Mouse (Mus musculus) lung, postnatal 14 days (tissue): Measurements from ENCODE around the gene Rmnd1.

ENCODE experiments used
- DNase-seq: peaks from one replicate; pipeline ENCODE4 v3.0.0; 2021

Gene Rmnd1

DNA sequence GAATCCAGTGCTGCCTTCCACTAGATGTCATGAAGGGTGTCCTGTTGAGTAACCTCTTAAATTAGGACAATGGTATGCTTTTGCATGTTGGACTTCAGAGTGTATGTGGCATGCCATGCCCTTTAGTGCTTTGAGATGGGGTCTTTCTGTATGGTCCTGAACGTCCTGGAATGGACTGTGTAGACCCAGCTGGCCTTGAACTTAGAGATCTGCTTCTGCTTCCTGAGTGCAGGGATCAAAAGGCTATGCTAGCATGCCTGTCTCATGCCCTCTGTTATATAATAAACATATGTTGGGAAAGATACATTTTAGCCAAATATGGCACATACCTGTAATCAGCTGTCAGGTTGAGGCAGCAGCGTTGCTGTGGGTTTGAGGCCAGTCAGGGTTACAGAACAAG lies 41.6 kb downstream of the Rmnd1 start:
- no peak for DNase-seq

DNA sequence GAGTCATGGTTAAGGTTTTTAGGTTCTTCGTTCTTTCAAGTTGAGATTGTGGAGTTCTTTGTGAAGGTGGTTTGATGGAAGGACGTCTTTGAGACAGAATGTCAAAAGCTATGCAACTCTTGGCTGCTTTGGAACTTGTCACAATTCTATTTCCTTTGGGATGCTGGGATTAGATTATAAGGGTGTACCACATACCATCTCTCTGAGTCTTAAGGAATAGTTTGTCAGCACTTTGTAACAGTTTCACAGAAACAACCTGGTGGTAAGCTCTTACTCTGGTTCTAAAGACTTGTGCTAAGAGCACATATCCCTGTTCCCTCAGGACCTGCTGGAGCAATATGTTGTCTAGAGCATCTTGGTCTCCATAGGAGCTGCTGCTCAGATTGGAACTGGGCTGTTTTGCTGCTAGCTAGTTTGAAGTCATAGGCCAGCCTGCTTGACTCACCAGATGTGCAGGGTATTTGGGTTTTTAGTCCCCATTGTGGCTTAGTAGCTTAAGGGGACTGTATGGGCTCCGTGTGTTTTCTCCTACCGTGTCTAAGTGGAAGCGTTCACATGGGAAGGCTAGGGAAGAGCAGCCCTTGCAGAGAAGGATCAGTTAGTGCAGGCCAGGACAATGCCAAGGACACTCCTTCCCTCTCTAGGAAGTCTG lies 42.6 kb downstream of the Rmnd1 start:
- DNase-seq: no peak

DNA sequence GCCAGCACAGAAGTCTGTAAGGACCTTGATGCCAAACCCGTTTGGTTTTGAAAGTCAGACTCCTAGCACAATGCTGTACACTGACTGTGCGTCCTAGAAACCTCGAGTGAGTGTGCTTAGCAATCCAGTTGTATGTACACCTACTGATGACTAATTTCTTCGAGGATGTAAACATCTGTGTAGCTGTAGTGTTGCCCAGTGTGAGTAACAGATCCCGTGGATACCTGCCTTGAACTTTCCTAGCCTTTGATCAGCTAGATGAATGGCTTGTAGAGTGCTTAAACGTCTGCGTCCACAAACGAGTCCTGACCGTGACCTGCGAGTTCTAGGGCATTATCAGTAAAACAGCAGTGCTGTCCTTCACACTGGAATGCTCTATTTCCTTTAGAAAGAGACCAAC lies 43.2 kb downstream of the Rmnd1 start:
- DNase-seq: no peak

- peak; percentile 23 for DNase-seq
These were observed 43.8 kb downstream of the Rmnd1 start for GRCm38 (mm10) chr10:4388384-4388745.

GRCm38 (mm10) chr10:4387701-4388383 lies 44.3 kb downstream of the Rmnd1 start, which contains the start of gene Zbtb2:
Gene Zbtb2, minus strand, starts transcription at chr10:4388108.
- peak; percentile 59 for DNase-seq

DNA sequence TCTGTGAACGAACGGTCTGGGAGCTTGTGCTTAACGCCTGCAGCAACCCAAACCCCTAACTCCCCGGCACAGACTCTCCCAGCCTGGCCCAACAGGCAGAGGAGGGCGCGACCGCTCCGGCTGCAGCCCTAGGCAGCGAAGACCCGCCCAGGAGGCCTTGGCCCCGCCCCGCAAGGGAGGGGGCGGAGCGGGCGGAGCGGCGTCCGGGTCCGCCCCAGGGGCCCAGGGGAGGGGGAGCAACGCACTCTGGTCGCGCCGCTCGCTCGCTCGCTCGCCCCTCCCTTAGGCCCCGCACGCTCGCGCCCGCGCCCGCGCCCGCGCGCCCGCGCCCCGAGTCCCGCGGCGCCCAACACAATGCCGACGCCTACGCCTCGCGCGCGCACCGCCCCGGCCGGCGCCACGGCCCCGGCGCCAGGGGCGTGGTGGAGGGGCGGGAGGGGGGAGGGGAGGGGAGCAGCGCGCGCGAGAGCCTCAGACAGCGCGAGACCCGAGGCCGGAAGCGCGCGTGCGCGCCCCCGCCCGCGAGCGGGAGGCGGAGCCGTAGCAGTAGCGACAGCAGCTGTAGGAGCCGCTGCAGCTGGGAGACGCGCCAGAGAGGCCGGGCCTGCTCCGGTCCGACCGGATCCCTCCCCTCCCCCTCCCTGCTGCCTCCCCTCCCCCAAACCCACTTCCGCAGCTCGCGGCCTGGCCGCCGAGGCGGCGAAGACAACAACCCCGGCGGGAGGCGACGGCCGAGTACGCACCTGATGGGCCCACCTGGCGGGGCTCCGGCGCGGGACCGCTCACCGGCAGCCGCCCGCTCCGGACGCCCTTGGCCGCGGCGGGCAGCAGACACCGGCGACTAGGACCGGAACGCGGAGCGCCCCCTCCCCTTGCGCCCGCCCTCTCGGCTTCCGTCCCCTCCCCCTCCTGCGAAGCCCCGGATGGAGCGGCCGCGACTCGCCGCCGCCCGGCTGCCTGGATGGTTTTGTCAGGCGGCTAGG lies 45.3 kb downstream of the Rmnd1 start:
- DNase-seq: peak; percentile 95

DNA sequence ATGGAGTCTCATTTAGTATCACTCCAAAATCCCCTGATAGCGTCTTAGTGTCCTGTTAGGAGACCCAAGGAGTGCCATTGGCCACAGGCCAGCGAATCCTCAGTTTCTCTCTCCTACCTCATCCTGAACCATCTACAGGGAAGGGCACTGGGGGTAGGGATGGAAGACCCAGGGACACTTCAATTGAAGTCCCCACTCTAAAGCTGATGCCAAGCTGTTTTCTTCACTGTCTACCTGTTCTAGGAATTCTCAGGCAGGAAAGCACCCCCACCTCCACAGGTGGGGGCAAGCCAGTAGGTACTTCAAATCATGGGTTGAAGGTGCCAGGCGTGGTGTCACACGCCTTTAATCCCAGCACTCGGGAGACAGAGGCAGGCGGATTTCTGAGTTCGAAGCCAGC lies 47.9 kb downstream of the Rmnd1 start:
- DNase-seq: no peak

GRCm38 (mm10) chr10:4380748-4381147 lies 51.4 kb downstream of the Rmnd1 start:
- no peak for DNase-seq

- no peak for DNase-seq
These were observed 55.3 kb downstream of the Rmnd1 start for GRCm38 (mm10) chr10:4376931-4377330.

DNA sequence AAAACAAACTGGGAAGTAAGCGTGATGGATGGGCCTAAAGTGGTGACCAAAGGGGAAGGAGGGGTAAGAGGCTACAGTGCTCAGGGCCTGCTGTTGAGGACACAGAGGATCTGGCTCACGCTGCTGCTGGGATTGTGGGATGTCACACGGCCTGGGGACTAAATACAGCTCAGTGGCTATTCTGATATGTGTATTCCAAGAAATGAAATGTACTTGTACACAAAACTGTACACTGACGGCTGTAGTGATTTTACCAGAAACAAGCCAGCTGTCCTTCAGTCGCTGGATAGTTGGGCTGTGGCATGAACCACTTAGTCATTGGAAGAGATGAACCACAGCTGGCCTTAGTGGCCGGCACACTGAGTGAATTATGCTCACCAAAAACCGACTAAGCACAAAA lies 55.7 kb downstream of the Rmnd1 start:
- DNase-seq: peak; percentile 18

DNA sequence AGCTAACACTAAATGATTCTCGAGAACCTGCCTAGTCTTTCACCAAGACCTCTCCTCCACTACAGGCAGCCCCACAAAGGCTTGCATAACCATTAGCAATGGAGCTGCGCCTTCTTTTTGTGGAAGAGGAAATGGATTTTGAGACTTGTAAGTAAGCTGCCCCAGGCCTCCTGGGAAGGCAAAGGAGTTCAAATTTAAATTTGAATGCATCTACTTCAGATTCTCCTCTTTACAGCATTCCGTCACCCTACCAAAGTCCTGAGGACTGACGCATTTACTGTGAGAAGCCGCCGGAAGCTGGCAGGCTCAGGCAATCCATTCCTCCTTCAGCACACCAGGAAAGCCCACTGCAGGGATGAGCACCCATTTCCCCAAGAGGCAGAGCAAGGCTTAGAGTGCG lies 56.9 kb downstream of the Rmnd1 start:
- no peak for DNase-seq

DNA sequence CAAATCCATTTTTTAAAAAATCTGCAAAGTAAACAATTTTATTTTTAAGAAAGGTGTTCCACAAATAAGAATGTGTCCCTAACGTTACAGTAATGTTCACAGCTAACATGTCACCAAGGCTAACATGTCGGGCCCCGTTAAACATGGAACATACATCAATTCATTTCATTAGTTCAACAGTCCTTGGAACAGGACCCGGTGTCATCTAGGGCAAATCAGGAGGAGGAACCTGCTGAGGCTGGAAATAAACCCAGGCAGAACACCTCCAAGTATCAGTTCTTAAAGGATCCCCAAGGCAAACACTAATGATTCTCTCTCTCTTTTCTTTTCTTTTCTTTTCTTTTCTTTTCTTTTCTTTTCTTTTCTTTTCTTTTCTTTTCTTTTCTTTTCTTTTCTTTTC lies 57.5 kb downstream of the Rmnd1 start:
- DNase-seq: no peak

DNA sequence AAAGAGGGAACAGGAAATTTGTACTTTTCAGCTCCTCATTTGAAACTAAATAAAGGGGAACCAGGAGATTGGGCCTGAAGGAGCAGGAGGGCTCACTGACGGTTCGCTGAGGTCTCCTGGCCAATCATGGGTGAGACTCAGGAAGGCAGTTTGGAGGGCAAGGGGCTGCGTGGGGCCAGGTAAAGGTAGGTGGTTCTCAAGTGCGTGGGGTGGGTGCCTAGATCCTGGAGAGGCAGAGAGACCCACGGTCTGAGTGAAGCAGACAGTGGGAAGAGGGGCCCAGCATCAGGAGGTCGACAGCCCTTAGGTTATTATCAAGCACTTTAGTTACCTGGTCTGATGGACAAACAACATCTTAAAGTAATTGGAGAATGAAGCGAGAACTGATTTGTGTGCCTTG lies 57.9 kb downstream of the Rmnd1 start:
- DNase-seq: no peak

DNA sequence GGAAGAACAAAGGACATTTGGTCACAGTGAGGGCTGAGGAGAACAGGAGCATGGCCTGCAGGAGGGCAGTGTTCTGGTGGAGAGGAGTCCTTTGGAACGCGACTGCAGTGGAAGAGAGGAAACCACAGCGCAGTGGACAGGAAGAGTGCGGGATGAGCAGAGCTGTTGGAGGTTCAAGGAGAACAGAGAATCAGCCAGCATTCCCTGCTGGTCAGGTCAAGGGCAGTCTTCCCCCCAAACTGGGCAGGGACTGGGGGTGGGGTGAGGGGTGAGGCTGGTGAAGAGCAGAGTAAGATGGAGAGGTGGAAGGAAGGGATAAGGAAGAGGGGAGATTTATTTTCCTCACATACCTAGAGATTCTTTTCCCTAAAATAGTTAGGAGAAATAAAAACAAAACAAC lies 58.6 kb downstream of the Rmnd1 start:
- DNase-seq: no peak

- peak; percentile 36 for DNase-seq
These were observed 60.2 kb downstream of the Rmnd1 start for GRCm38 (mm10) chr10:4372011-4372410.

GRCm38 (mm10) chr10:4370105-4370504 lies 62.1 kb downstream of the Rmnd1 start:
- no peak for DNase-seq

- DNase-seq: no peak
These were observed 67.6 kb downstream of the Rmnd1 start for GRCm38 (mm10) chr10:4364618-4365017.

DNA sequence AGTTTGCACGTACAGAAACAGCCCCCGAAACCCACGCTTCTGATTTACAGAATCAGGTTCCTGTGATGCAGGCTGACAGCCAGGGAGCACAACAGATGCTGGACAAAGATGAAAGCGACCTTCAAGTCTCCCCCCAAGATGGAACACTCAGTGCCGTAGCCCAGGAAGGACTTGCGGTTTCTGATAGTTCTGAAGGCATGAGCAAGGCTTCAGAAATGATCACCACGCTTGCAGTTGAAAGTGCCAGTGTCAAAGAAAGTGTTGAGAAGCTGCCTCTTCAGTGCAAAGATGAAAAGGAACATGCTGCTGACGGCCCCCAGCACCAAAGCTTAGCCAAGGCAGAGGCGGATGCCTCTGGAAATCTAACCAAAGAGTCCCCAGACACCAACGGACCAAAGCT lies 74.8 kb downstream of the Rmnd1 start:
- no peak for DNase-seq

- DNase-seq: no peak
These were observed 75.5 kb downstream of the Rmnd1 start for GRCm38 (mm10) chr10:4356640-4357039.

- no peak for DNase-seq
These were observed 76.2 kb downstream of the Rmnd1 start for GRCm38 (mm10) chr10:4355882-4356451.

DNA sequence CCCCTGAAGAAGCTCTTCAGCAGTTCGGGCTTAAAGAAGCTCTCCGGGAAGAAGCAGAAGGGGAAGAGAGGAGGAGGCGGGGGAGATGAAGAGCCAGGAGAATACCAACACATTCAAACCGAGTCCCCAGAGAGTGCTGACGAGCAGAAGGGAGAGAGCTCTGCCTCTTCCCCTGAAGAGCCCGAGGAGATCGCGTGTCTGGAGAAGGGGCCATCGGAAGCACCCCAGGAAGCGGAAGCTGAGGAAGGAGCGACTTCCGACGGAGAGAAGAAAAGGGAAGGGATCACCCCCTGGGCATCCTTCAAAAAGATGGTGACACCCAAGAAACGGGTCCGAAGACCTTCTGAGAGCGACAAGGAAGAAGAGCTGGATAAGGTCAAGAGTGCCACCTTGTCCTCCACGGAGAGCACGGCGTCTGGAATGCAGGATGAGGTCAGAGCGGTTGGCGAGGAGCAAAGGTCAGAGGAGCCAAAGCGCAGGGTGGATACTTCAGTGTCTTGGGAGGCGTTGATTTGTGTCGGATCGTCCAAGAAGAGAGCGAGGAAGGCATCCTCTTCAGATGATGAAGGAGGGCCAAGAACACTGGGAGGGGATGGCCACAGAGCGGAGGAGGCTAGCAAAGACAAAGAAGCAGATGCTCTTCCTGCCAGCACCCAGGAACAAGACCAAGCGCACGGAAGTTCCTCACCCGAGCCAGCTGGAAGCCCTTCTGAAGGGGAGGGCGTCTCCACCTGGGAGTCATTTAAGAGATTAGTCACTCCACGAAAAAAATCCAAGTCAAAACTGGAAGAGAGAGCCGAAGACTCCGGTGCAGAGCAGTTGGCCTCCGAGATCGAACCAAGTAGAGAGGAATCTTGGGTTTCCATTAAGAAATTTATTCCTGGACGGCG lies 77.6 kb downstream of the Rmnd1 start:
- no peak for DNase-seq
